Mouse (Mus musculus): ENCODE measurements around the gene Gm21887. TPM values are rescaled to one million over a fixed set of nuclear protein-coding genes. Genes with fewer than 3 reads are reported as not detected.
"Not testable (repeated sequence)": the region's sequence is repeated elsewhere in the genome, so short reads cannot be mapped to it uniquely, and the experiment has no call there.

Gene Gm21887
- total RNA-seq, 2 experiments from 2014 or later = 291 to 417 TPM

- intact Hi-C loops (cut with DNase I); DNase-seq: not testable (repeated sequence)
Measured at GRCm38 (mm10) chrX:169995909-169996521, 13.4 kb upstream of the Gm21887 start.

- intact Hi-C loops (cut with DNase I) = not testable (repeated sequence)
- DNase-seq = peak; percentile 90
Measured at GRCm38 (mm10) chrX:169996926-169997325, 12.5 kb upstream of the Gm21887 start.

- intact Hi-C loops (cut with DNase I); DNase-seq: not testable (repeated sequence)
Measured at GRCm38 (mm10) chrX:169997456-169997853, 12.0 kb upstream of the Gm21887 start.

- intact Hi-C loops (cut with DNase I) = not testable (repeated sequence)
- DNase-seq = peak; percentile 100
Measured at GRCm38 (mm10) chrX:169997854-169998456, 11.5 kb upstream of the Gm21887 start.

GRCm38 (mm10) chrX:169998559-169999219, 10.8 kb upstream of the Gm21887 start:
- intact Hi-C loops (cut with DNase I) = loop anchor here (1.0 kb wide), 1 partner anchor 7 kb away; no protein-coding TSS in a partner anchor
- DNase-seq = not testable (repeated sequence)

GRCm38 (mm10) chrX:169999226-169999883, 10.1 kb upstream of the Gm21887 start:
- not testable (repeated sequence) for DNase-seq
- intact Hi-C loops (cut with DNase I) = loop anchor here (1.0 kb wide), 1 partner anchor 8 kb away; no protein-coding TSS in a partner anchor

- DNase-seq = not testable (repeated sequence)
- intact Hi-C loops (cut with DNase I) = loop anchor here (1.0 kb wide), 1 partner anchor 9 kb away; no protein-coding TSS in a partner anchor
Measured at GRCm38 (mm10) chrX:169999912-170000641, 9.4 kb upstream of the Gm21887 start.

- DNase-seq; intact Hi-C loops (cut with DNase I): not testable (repeated sequence)
Measured at GRCm38 (mm10) chrX:170000642-170001387, 8.6 kb upstream of the Gm21887 start.

- intact Hi-C loops (cut with DNase I); DNase-seq: not testable (repeated sequence)
Measured at GRCm38 (mm10) chrX:170001388-170001695, 8.1 kb upstream of the Gm21887 start.

GRCm38 (mm10) chrX:170002510-170003197, 6.8 kb upstream of the Gm21887 start:
- intact Hi-C loops (cut with DNase I); DNase-seq: not testable (repeated sequence)

GRCm38 (mm10) chrX:170003536-170003935, 5.9 kb upstream of the Gm21887 start:
- intact Hi-C loops (cut with DNase I); DNase-seq: not testable (repeated sequence)

GRCm38 (mm10) chrX:170004236-170004635, 5.2 kb upstream of the Gm21887 start:
- intact Hi-C loops (cut with DNase I) = loop anchor here (2.0 kb wide), 1 partner anchor 13 kb away; no protein-coding TSS in a partner anchor
- DNase-seq = not testable (repeated sequence)

- intact Hi-C loops (cut with DNase I) = loop anchor here (2.0 kb wide), 1 partner anchor 14 kb away; no protein-coding TSS in a partner anchor
- DNase-seq = not testable (repeated sequence)
Measured at GRCm38 (mm10) chrX:170004793-170005192, 4.7 kb upstream of the Gm21887 start.

- DNase-seq = peak; percentile 77
- intact Hi-C loops (cut with DNase I) = loop anchor here (2.0 kb wide), 1 partner anchor 14 kb away; no protein-coding TSS in a partner anchor
Measured at GRCm38 (mm10) chrX:170005194-170005593, 4.3 kb upstream of the Gm21887 start.

GRCm38 (mm10) chrX:170005695-170006297, 3.7 kb upstream of the Gm21887 start:
- DNase-seq = not testable (repeated sequence)
- intact Hi-C loops (cut with DNase I) = loop anchor here (2.0 kb wide), 1 partner anchor 15 kb away; no protein-coding TSS in a partner anchor

GRCm38 (mm10) chrX:170006694-170007247, 2.7 kb upstream of the Gm21887 start:
- DNase-seq; intact Hi-C loops (cut with DNase I): not testable (repeated sequence)

GRCm38 (mm10) chrX:170007375-170008178, 1.9 kb upstream of the Gm21887 start:
- intact Hi-C loops (cut with DNase I); DNase-seq: not testable (repeated sequence)
